Mouse (Mus musculus): ENCODE data around the gene Ptprm. TPM values are rescaled to one million over a fixed set of nuclear protein-coding genes. Genes with fewer than 3 reads are reported as not detected.

Ptprm gene
- polyA plus RNA-seq, 1 experiment from 2014 or later = 9.0 TPM

DNA sequence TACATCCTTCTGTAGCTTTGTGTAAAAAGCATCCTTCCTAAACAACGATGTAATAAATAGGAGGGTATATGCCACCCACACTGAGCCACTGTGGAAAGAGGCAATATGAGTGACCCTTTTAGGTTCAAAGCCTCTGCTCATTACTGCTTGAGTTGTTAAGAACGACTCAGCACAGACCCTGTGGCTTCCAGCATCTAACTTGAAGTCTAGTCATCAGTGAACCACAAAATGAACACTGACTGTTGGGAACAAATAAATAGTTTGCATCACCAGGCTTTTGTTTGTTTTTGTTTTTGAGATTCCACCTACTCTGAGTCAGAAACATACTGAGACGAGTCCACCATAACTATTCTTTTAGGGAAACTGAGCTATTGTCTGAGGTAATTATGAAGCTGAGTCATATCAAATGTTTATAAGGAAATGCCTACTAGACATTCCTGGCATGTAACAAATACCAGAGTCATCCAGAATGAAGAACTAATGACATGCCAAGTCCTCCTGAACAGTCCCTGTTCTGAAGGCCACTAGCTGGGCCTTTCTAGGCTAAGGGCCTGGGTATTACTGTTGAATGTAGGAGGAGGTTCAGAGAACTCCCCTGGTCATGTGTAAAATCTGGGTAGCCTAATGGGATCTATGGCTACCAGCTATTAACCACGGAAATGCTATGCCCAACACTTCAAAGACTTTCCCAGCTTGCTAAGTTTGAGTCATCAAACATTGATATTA is 603.6 kb downstream of the Ptprm start:
- Histone ChIP-seq H3K27me3 (ENCODE audit: low read depth, poor library complexity, severe bottlenecking) (peaks cover 30% of the 10 kb centered on the region; the same call in 1 of the 2 replicates), H3K4me3 (no peak overlapping the region), H3K27ac (no peak overlapping the region), H3K36me3 (no peaks in the 10 kb centered on the region), H3K9me3 (replicated peaks) (no peaks in the 10 kb centered on the region), H3K4me1 (peaks cover 13% of the 10 kb centered on the region)
- WGBS = 79% methylated on average over 4 of the region's 4 CpGs
- DNase-seq (ENCODE audit: low spot score) = no peak

DNA sequence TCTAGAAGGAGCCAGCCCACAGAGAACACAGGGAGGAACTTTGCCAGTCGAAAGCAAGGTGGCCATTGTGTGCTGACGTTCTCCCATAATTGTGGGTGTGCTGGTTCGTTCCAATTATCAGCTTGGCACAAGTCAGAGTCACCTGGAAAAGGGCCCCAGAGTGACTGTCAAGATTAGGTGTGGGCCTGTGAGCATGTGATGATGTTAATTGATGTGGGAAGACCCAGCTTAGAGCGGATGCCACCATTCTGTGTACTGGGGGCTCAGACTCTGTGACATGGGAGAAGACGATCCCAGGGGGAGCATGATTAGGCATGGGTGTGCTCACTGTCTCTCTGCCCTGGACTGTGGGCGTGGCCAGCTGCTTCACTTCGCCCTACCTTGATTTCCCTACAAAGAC is 604.3 kb downstream of the Ptprm start:
- Histone ChIP-seq H3K4me1 (peaks cover 7% of the 10 kb centered on the region), H3K9me3 (replicated peaks) (no peaks in the 10 kb centered on the region), H3K27ac (no peak overlapping the region), H3K4me3 (no peak overlapping the region), H3K36me3 (no peaks in the 10 kb centered on the region), H3K27me3 (ENCODE audit: low read depth, poor library complexity, severe bottlenecking) (peaks cover 29% of the 10 kb centered on the region; the same call in 1 of the 2 replicates)
- 87% methylated on average over 7 of the region's 7 CpGs for WGBS
- no peak for DNase-seq (ENCODE audit: low spot score)

DNA sequence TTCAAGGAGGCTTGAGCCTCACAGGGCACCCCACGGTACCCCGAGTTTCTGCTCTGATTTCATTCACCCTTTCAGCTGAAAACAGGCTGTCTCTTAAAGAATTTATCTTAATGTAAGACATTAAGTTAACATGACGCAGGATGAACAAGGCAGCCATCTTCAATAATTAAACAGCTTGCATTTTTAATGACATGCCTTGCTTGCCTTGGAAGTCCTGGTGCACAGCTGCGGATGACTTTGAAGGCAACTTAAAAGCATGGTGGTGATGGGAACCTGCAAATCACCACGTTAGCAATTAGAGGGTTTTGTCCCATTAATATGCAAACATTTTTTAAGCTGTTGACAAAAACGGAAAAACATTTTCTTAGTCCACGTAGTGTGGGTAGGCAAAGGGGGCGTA is 607.8 kb downstream of the Ptprm start:
- DNase-seq (ENCODE audit: low spot score) = no peak
- no peaks in the 10 kb centered on the region for H3K9me3 ChIP-seq (replicated peaks)
- H3K4me3 ChIP-seq = no peak overlapping the region
- 0 out of 2 replicates have a peak, but pooled peaks cover 4% of the 10 kb centered on the region for H3K4me1 ChIP-seq
- no peak overlapping the region for H3K27ac ChIP-seq
- H3K36me3 ChIP-seq = no peaks in the 10 kb centered on the region
- 89% methylated on average over 8 of the region's 8 CpGs for WGBS
- H3K27me3 ChIP-seq (ENCODE audit: low read depth, poor library complexity, severe bottlenecking) = peaks cover 10% of the 10 kb centered on the region; the same call in 1 of the 2 replicates

DNA sequence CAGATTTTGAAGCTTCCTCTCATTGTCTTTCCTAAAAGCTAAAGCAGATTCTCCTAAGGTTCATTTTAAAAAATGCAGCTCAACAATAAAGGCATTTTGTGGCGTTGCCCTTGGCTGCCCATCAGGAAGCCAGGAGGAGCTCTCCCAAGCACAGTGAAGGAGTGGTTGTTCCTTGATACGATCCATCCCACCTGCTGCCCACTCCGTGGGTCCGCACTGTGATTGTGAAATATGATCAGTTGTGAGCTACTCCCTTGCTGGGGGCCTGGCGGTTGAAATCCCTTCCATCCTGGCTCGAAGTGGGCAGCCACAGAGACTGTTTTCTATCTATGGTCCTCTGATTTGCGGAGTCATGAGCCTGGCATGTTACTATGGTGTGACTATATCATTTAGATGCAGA is 610.9 kb downstream of the Ptprm start:
- DNase-seq (ENCODE audit: low spot score) = no peak
- 61% methylated on average over 7 of the region's 7 CpGs for WGBS
- Histone ChIP-seq H3K4me3 (no peak overlapping the region), H3K27ac (no peak overlapping the region), H3K4me1 (peaks cover 10% of the 10 kb centered on the region), H3K9me3 (replicated peaks) (no peaks in the 10 kb centered on the region), H3K27me3 (ENCODE audit: low read depth, poor library complexity, severe bottlenecking) (peaks cover 3% of the 10 kb centered on the region; the same call in 1 of the 2 replicates), H3K36me3 (no peaks in the 10 kb centered on the region)

DNA sequence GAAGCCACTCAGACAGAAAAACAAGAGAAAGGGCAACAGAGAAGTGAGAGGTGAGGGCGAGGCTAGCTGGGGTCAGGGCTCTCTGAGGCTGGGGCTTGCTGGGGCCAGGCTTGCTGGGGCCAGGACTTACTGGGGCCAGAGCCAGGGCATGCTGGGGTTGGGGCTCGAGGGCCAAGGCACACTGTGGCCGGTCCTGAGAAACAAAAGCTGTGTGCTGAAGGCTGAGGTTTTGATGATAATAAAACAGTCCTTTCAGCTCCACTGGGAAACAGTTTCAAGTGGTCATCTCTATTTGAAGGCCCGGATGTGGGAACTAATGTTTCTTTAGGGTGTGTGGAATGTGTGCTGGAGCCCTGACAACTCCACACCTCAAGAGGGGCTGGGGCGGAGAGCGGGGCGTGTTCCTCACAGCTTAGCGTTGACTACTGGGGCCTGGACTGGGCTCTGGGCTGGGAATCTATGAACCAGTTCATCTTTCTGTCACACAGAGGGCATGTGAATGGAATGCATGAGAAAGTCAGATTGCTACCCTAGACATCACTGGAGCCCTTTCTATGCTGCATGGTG is 615.4 kb downstream of the Ptprm start:
- Histone ChIP-seq H3K4me3 (no peak overlapping the region), H3K9me3 (replicated peaks) (no peaks in the 10 kb centered on the region), H3K36me3 (no peaks in the 10 kb centered on the region), H3K4me1 (peaks cover 11% of the 10 kb centered on the region), H3K27ac (no peak overlapping the region), H3K27me3 (ENCODE audit: low read depth, poor library complexity, severe bottlenecking) (no peaks in the 10 kb centered on the region)
- DNase-seq (ENCODE audit: low spot score) = no peak
- 81% methylated on average over 8 of the region's 8 CpGs for WGBS

DNA sequence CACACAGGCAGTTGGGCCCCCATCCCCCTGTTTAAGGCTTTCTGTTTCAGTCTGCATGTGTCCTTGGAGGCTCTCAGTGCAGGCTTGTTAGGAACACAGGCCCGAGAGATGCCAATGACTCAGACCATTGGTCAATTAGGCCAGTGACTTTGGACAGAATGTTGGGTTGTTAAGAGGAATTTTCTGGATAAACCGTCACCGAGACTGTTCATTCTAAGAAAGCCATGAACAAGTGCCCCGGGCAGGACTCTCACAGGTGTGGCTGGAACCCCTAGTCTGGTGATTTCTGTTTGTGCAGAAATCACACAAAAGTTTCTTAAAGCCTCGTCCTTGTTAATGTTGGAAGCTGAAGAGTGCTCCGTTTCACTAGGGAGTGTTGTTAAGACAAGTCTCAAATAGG is 615.9 kb downstream of the Ptprm start:
- Histone ChIP-seq H3K9me3 (replicated peaks) (no peaks in the 10 kb centered on the region), H3K4me3 (no peak overlapping the region), H3K36me3 (no peaks in the 10 kb centered on the region), H3K4me1 (peaks cover 9% of the 10 kb centered on the region), H3K27me3 (ENCODE audit: low read depth, poor library complexity, severe bottlenecking) (no peaks in the 10 kb centered on the region), H3K27ac (no peak overlapping the region)
- WGBS = 77% methylated on average over 6 of the region's 6 CpGs
- no peak for DNase-seq (ENCODE audit: low spot score)

DNA sequence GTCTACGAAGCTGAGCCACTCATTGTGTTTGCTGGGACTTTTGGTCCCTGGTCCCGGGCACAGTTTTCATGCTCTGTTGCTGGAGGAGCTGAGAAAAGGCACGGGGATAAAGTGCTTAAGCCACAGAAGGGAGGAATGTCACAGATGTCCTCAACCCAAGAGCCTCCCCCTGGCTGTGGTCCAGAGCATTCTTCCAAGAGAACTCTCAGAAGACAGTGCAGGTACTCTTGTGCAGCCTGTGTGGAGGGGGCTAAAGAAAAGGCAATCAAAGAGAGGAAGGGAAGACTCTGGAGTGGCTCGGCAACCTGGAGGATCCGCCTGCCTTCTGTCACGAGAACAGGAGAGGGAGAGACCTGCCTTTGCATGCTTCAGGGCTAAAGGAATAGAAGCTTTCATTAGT is 617.8 kb downstream of the Ptprm start:
- no peak for DNase-seq (ENCODE audit: low spot score)
- WGBS = 74% methylated on average over 6 of the region's 6 CpGs
- no peak overlapping the region for H3K27ac ChIP-seq
- H3K36me3 ChIP-seq = no peaks in the 10 kb centered on the region
- no peaks in the 10 kb centered on the region for H3K9me3 ChIP-seq (replicated peaks)
- peaks cover 15% of the 10 kb centered on the region for H3K4me1 ChIP-seq
- no peaks in the 10 kb centered on the region for H3K27me3 ChIP-seq (ENCODE audit: low read depth, poor library complexity, severe bottlenecking)
- no peak overlapping the region for H3K4me3 ChIP-seq

DNA sequence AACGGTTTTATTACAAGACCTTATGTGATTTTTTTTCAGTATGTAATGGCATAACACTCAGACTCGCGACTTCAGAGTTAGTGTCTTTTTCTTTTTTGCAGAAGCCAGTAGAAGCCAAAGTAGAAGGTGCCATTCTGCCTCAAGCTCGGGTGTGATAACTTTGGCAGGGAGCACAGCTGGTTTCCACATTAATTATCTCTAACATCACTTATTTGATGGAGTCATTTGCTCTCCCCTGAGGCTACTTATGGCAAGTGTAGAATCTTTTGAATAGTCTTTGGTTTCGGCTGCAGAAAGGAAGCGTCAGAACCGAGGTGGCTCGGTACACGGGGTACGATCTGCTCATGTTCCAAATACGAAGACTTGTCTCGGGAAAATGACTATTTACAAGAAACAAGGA is 620.7 kb downstream of the Ptprm start:
- no peak overlapping the region for H3K4me3 ChIP-seq
- no peak for DNase-seq (ENCODE audit: low spot score)
- 82% methylated on average over 12 of the region's 12 CpGs for WGBS

DNA sequence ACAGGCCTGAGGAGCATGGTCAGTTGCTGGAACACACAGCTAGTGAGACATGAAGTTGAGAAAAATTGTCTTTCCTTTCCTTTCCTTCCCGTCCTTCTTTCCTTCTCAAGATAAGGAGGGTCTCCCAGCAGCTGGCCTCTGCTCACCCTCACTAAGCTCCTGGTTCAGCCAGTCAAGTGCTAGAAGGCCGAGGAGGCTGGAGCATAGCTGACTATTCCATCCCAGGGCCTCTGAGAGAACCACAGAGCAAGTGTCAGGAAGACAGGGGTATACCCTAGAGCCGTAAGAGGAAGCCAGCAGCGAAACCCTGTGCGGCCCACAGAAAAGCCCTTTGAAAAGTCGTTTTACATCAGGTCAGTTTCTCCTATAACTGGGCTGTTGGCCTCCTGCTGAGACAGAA is 624.3 kb downstream of the Ptprm start:
- H3K9me3 ChIP-seq (replicated peaks) = no peaks in the 10 kb centered on the region
- H3K27me3 ChIP-seq (ENCODE audit: low read depth, poor library complexity, severe bottlenecking) = no peaks in the 10 kb centered on the region
- H3K27ac ChIP-seq = no peak overlapping the region
- H3K4me3 ChIP-seq = no peak overlapping the region
- no peaks in the 10 kb centered on the region for H3K36me3 ChIP-seq
- WGBS = 68% methylated on average over 6 of the region's 6 CpGs
- peaks cover 13% of the 10 kb centered on the region; the same call in 1 of the 2 replicates for H3K4me1 ChIP-seq
- DNase-seq (ENCODE audit: low spot score) = no peak

More for the DNA sequence above, 620.7 kb downstream of the Ptprm start:
- H3K27ac ChIP-seq = no peak overlapping the region
- H3K27me3 ChIP-seq (ENCODE audit: low read depth, poor library complexity, severe bottlenecking) = no peaks in the 10 kb centered on the region
- H3K9me3 ChIP-seq (replicated peaks) = no peaks in the 10 kb centered on the region
- H3K36me3 ChIP-seq = no peaks in the 10 kb centered on the region
- H3K4me1 ChIP-seq = peaks cover 16% of the 10 kb centered on the region

DNA sequence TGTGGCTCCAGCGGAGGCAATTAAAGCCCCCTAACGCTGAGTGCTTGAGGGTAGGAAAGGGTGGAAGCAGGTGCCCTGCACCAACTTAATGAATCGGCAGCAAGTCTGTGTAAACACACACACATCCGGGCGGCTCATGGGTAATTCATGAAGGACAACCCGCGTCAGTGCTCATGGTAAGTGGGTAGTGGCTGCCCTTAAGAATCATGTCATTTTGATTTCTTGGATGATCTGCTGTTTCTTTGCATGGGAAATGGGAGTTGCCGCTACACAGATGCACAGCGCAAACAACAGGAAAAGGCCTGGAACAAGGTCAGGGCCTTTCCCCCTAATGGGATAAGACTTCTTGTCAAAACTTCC is 633.3 kb downstream of the Ptprm start:
- Histone ChIP-seq H3K4me1 (peaks cover 4% of the 10 kb centered on the region; the same call in 1 of the 2 replicates), H3K36me3 (no peaks in the 10 kb centered on the region), H3K27ac (no peak overlapping the region), H3K4me3 (no peak overlapping the region), H3K27me3 (ENCODE audit: low read depth, poor library complexity, severe bottlenecking) (no peaks in the 10 kb centered on the region), H3K9me3 (replicated peaks) (no peaks in the 10 kb centered on the region)
- WGBS = 66% methylated on average over 9 of the region's 9 CpGs
- no peak for DNase-seq (ENCODE audit: low spot score)

DNA sequence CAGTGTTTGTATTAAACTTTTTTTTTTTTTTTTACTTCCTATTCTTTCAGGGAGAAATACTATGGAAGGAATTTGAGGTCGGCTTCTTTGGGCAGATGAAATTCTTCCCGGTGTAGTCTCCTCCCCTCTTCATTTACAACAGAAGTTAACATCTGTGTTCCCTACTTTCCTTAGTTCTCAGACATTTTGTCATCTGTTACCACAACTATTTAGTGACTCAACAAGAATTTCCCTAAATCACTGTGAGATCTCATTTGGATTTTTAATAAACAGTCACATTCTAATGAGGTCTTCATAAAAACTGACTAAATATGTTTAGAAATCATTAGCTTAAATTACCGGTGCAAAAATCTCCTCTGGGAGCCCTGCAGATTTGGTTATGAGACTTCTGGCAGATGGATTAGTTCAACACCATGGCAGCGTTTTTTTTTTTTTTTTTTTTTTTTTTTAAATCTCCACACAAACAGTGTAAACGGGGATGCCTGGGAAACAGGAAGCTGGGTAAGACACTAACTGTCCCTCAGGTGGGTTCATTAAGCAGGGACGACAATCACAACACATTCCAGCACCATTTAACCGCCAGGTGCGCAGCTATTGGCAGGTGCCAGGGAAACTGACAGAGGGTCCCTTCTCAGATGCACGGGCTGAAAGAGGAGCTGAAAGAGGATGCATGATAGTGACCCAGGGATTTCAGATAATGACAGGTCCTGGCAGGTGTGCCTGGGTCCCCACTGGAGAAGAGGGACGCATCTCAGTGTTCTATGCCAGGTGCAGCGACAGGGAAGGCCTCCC is 633.9 kb downstream of the Ptprm start:
- WGBS = 63% methylated on average over 11 of the region's 11 CpGs
- no peaks in the 10 kb centered on the region for H3K27me3 ChIP-seq (ENCODE audit: low read depth, poor library complexity, severe bottlenecking)
- no peaks in the 10 kb centered on the region for H3K36me3 ChIP-seq
- H3K9me3 ChIP-seq (replicated peaks) = no peaks in the 10 kb centered on the region
- no peak for DNase-seq (ENCODE audit: low spot score)
- no peak overlapping the region for H3K27ac ChIP-seq
- no peak overlapping the region for H3K4me3 ChIP-seq
- H3K4me1 ChIP-seq = peaks cover 4% of the 10 kb centered on the region; the same call in 1 of the 2 replicates

DNA sequence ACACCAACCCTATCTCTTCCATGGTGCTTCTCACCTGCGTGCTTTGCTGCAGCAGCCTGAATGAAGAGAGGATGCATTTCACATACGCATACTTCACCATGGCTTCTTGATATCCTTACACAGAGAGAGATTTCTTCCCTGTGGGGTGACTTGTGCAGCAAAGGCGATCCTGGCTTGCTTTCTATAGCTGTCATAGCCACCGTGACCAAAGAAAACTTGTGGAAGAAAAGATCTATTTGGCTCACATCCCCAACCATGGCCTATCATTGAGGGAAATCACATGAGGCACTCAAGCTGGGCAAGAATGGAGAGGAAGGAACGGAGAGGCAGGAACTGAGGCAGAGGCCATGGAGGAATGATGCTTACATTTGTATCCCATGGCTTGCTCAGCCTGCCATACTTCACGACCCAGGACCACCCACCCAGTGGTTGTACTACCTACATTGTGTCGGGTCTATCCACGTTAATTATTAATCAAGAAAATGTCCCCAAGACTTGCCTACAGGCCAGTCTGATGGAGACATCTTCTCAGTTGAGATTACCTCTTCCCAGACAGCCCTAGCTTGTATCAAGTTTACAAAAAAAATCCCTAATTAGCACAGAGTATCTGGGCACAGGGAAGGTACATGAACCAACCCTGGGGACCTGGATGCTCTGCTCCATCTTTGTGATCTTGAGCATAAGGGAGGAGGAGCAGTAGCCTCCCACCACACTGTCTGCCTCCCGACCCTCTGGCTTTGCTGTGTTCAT is 641.6 kb downstream of the Ptprm start:
- Histone ChIP-seq H3K27ac (no peak overlapping the region), H3K9me3 (replicated peaks) (no peaks in the 10 kb centered on the region), H3K4me1 (peaks cover 21% of the 10 kb centered on the region), H3K4me3 (no peak overlapping the region), H3K36me3 (no peaks in the 10 kb centered on the region), H3K27me3 (ENCODE audit: low read depth, poor library complexity, severe bottlenecking) (no peaks in the 10 kb centered on the region)
- no peak for DNase-seq (ENCODE audit: low spot score)
- WGBS = 94% methylated on average over 9 of the region's 9 CpGs
